Mouse (Mus musculus): ENCODE data around the gene Prkd1.

The Prkd1 gene

GRCm38 (mm10) chr12:50554214-50554613 lies 94.7 kb downstream of the Prkd1 start:
- DNase-seq = no peak

- no peak for DNase-seq
Observed at GRCm38 (mm10) chr12:50549860-50550555, 98.9 kb downstream of the Prkd1 start.

GRCm38 (mm10) chr12:50546394-50546793 lies 102.5 kb downstream of the Prkd1 start:
- DNase-seq = peak; percentile 32

- DNase-seq = peak; percentile 39
Observed at GRCm38 (mm10) chr12:50545610-50545919, 103.3 kb downstream of the Prkd1 start.

- peak; percentile 49 for DNase-seq
Observed at GRCm38 (mm10) chr12:50544855-50545609, 103.9 kb downstream of the Prkd1 start.

GRCm38 (mm10) chr12:50540793-50541192 lies 108.1 kb downstream of the Prkd1 start:
- DNase-seq = no peak

- DNase-seq = no peak
Observed at GRCm38 (mm10) chr12:50538296-50538965, 110.5 kb downstream of the Prkd1 start.

GRCm38 (mm10) chr12:50537761-50538160 lies 111.1 kb downstream of the Prkd1 start:
- DNase-seq = no peak

- DNase-seq = no peak
Observed at GRCm38 (mm10) chr12:50537006-50537405, 111.9 kb downstream of the Prkd1 start.

GRCm38 (mm10) chr12:50528633-50529032 lies 120.3 kb downstream of the Prkd1 start:
- no peak for DNase-seq

- no peak for DNase-seq
Observed at GRCm38 (mm10) chr12:50524061-50524460, 124.8 kb downstream of the Prkd1 start.

- no peak for DNase-seq
Observed at GRCm38 (mm10) chr12:50514526-50514925, 134.4 kb downstream of the Prkd1 start.

GRCm38 (mm10) chr12:50511486-50512225 lies 137.2 kb downstream of the Prkd1 start:
- peak; percentile 5 for DNase-seq

GRCm38 (mm10) chr12:50508762-50509161 lies 140.1 kb downstream of the Prkd1 start:
- peak; percentile 4 for DNase-seq

GRCm38 (mm10) chr12:50499796-50500504 lies 148.9 kb downstream of the Prkd1 start:
- no peak for DNase-seq

GRCm38 (mm10) chr12:50496006-50496405 lies 152.9 kb downstream of the Prkd1 start:
- peak; percentile 40 for DNase-seq

- DNase-seq = no peak
Observed at GRCm38 (mm10) chr12:50479784-50480183, 169.1 kb downstream of the Prkd1 start.

- no peak for DNase-seq
Observed at GRCm38 (mm10) chr12:50457151-50457550, 191.7 kb downstream of the Prkd1 start.

- DNase-seq = no peak
Observed at GRCm38 (mm10) chr12:50451761-50452160, 197.1 kb downstream of the Prkd1 start.

GRCm38 (mm10) chr12:50436660-50437059 lies 212.2 kb downstream of the Prkd1 start:
- DNase-seq = no peak

- DNase-seq = no peak
Observed at GRCm38 (mm10) chr12:50430129-50430703, 218.7 kb downstream of the Prkd1 start.

- peak; percentile 13 for DNase-seq
Observed at GRCm38 (mm10) chr12:50352404-50352803, 296.5 kb downstream of the Prkd1 start.

Measured in kidney, postnatal 14 days (tissue).